Mouse (Mus musculus) right cerebral cortex, postnatal 10 days (tissue): Measurements from ENCODE around the gene Maml3.

ENCODE experiments used
- DNase-seq, 2 experiments: peaks; one replicate each; pipeline ENCODE4 v3.0.0; 2021; ENCODE audit warnings: low spot score in 2 of 2

The Maml3 gene

DNA sequence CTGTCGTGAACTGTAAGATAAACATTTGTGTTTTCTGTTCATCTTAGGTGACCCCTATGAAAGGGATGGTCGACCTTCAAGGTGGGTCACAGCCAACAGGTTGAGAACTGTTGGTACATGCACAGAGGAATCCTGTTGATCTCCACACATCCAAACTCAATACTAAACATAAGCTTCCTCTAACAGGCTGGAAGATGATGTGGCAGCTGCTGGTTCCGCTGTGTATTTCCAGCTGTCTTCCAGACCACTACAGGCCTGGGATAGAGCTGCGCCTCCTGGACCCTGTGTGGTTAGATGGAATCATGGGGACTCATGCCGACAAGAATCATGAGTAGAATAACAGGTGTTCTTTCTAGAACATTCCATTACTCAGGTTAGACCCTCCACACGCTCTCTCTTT lies 101.2 kb downstream of the Maml3 start:
- no peak for DNase-seq

DNA sequence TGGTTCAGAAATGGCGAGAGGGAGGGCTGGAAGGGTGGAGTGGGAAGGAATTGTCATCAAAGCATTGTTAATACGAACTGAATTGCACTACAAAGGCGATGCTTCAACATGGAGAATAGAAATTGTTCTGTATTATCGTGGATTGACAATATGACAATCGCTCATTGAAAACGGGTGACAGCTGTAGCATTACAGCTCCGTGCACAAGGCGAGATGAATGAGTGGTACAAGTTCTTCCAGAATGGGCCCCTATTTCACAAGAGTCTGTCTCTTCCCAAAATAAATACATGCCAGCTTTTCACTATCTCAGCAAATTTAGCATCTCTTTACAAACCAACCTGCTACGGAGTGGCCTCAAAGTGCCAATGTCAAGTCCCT lies 103.4 kb downstream of the Maml3 start:
- no peak for DNase-seq

DNA sequence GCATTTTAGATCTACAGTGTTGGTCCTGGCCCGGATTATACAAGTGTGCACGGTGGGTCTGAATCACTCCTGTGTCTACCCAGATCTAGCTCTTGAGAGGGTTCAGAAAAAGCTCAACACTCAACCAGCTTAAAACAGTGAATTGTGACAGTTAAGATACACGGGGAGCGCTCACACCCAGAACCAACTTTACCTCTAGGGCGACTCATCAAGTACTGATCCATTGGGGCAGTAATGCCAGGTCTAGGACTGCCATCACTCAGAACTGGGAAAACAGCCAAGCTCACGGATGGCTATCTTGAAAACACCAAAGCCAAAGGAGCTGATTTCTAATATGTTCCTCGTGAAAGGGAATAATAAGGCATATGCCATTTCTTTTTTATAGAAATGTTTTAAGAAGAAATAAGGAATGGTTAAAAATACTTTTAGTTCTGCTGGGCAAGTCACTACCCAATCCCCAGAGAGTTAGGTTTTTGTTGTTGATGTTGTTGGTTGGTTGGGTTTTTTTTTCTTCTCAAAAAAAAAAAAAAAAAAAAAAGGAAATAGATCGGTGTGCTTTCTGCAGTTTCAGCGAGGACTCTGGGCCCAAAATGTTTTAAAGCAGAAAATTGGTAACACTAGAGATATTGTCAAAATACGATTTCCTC lies 103.9 kb downstream of the Maml3 start:
- DNase-seq: no peak

DNA sequence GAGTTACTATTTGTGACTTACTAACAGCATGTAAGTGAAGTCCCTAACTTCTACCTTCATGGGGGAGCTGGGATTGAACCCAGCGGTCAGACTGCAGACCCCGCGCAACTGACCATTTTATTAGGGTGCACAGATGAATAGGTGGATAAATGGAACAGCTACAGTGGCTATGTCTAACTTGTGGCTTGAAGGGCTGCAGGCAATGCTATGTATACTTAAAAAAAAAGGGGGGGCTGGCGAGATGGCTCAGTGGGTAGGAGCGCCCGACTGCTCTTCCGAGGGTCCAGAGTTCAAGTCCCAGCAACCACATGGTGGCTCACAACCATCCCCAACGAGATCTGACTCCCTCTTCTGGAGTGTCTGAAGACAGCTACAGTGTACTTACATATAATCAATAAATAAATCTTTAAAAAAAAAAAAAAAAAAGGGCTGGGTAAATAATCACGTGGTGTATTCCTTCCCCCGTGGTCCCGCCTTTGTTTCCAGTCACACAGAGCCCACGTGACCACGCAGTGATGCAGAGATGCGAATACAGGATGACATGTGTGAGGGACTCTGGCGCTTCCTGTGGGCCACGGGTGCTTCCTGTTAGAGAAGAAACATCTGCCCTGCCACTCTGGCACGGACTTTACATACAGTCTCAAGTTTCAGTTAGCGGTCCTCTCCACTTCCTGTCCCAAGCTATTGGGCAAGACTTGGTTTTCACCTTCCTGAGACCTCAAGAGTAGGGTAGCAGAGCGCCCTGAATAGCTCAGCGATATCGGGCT lies 105.0 kb downstream of the Maml3 start:
- peak; percentile 53 to 69 for DNase-seq

DNA sequence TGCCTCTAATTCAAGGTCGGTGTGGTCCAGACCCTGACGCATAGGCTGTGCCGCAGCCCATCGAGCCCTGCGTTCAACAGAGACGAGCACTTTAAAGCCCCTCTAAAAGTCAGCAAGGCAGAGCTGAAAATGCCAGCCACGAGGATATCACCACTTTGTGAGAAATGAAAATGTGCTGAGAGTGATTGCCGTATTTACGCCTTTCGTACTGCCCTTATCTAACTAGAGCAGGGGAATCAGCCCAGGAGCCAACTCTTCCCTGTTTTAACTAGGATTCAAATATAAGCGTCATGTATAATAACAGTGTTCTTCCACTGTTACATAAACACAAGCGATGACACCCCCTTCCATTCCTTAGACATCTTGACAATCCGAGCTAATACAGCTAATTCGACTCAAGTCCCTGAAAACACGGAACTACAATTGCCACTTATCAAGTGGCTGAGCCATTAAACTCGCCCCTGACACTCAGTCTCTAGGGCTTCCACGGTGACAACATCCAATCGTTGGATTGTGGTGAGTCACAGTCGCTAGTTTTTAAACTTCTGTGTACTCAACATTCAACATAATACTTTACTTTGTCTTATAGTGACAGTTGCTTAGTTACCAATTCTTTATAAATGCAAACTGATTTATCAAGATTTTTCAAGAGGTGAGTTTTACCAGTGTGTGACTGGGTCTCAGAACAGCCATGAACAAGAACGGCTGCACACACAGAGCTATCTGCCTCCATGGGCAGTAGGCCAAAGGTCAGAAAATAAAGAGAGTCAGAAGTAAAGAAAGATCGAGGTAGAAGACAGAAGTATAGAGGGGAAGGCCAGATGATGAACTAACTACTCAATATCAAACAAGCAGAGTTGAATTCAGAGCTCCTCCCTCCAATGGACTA lies 106.1 kb downstream of the Maml3 start:
- no peak for DNase-seq

DNA sequence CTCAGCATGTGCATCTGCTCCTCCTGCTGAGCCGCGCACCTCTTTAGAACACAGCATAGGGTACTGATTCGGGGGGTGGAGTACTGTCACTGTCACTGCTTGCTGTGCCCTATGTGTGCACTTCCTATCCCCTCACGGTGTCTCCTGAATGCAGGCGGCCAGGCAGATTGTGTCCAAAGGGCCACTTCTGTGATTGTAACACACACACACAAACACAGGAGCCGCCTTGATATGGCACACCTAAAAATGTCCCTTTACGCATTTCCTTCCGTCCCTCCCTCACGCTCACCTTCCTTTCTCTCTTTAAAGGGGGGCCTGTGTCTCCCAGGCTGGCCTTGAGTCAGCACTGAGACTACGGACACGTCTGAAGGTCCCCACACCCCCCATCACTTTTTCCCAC lies 107.3 kb downstream of the Maml3 start:
- DNase-seq: no peak

DNA sequence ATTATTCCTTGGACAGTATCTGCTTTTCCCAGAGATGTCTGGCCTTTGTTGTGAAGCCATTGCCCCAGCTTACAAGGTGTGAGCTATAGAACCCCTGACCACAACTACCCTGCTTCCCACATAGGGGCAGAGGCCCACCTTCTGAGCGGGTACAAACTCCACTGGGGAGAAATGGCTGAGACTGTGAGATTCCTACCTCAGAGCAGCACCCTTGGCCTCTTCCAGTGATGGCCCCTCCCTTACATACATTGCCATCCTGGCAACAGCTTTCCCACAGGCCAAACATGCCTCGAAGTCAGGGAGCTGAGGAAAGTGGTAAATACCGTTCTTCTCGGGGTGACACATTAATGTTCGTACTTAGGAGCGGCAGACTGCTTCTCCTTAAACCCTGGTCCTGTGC lies 118.4 kb downstream of the Maml3 start:
- no peak for DNase-seq

DNA sequence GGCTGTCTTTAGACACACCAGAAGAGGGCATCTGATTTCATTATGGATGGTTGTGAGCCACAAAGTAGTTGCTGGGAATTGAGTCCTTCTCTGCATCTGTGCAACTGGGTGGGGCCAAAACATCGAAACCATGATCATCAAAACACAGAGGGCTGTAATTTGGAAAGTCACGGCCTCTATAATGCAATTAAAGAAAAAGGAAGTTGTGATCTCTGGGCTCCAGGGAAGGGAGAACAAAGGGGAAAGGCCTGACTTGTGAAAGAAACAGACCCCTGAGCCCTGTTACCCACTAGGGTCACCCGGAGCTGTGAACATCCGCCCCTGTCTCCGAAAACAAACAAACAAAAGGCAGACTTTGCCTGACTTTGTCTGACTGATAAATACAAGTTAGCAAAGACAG lies 123.4 kb downstream of the Maml3 start:
- DNase-seq: no peak

DNA sequence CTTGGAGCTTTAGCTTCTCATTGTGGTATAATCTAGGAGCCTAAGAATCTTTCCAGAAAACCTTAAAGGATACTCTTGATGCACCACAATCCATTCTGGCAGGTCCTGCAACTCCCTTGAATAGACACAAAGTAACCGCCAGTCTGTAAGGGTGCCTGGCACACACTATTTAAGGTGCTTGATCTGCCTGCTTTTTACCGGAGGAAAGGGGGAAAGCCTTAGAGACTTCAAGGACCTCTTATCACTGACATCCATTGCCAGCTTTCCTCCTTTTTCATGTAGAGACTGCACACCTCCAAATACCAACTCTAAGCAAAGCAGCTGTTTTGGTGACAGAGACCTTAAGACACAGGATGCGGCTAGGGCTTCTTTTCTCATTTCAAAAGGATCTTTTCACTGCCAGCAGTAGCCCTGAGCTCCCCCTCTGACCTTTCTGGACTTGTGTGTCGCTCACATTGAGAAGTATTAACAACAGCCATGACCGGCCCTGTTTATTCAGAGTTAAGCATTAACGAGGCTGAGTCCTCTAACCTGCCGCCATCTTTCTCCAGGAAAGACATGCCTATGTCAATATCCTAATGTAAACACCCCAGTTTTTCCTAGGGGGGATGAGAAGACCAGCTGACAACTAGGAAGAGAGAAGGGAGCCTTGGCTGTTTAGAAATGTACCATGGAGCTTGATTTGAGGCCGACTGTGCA lies 127.1 kb downstream of the Maml3 start:
- DNase-seq: no peak

DNA sequence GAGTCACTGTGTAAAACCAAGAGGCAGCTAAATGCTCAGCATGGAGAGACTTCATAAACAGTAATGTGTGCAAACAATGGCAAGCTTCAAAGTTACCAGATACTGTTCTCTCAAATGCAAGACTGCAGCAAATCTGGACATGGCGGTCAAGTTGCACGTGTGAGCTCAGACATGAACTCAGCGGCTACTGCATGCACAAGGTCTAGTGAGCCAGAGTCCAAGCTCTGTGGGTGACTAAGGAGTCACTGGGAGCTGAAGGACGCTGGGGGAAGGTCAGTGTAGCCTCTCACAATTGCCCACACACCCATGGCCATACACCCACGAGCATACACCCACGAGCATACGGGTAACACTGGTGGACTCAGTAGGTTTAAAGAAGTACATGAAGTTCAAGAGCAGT lies 130.3 kb downstream of the Maml3 start:
- DNase-seq: no peak

DNA sequence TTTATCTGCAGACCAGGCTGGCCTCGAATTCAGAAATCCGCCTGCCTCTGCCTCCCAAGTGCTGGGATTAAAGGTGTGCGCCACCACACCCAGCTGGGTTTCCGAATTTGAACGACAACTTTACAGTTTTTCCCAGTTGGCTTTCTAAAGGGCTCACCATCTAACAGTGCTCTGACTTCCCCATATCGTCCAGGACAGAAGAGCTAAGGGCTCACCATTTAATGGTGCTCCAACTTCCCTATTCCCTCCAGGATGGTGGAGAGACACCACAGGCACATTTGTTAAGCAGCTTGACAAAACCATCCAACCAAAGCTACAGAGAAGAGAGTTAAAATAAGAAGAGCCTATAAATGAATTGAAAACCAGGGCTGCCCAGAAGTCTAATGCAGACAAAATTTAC lies 130.7 kb downstream of the Maml3 start:
- DNase-seq: no peak

DNA sequence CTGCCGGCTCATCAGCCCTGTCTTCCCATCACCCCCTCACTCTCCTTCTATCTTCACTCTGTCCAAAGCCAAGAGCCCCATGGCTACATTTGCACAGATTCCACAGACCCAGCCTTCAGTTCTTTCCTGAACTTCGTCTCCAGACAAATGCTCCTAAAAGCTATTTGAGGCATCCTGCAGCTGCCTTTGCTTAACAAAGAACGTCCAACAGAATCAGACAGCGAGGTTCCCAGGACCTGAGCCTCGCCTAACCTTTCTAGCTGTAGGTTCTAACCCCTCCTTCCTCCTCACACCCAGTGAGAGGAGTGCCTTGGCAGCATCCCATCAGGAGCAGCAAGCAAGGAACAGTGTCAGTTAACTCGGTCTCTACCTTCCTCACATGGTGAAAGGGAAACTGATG lies 132.3 kb downstream of the Maml3 start:
- DNase-seq: no peak

DNA sequence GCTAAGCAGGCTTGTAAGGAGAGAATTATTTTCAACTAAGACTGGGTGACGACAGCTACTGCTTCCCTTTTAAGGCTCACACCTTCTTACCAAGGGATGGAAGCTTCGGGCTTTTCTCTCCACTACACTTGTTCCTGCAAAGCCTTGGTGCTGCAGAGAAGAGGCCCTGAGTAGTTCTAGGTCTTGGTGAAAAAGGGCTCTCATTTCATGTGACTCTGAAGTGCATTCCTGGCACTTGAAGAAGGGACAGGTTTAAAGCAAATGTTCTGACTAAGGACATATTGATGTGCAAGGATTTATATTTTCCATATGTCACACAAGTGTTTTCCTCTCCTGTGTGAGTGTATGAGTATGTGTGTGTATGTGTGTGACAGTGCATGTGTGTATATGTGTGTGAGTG lies 134.4 kb downstream of the Maml3 start:
- DNase-seq: no peak

DNA sequence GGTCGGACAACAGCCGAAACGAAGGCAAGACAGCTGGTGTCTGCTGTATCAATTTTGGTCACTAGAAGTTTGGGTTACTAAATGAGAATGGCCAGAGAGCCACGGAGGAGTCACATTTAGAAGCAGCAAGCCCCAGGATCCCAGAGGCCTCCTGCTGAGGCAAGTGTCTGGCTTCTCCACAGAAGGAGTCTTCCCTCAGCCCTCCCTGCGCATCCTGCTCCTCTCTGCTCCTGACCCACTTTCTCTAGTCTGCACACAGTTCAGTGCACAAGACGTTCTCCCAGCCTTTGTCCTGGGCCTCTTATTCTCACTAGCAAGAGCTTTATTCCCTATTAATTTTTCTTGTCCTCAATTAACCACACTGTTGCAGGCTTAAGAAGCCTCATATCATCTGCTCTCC lies 135.4 kb downstream of the Maml3 start:
- no peak for DNase-seq

DNA sequence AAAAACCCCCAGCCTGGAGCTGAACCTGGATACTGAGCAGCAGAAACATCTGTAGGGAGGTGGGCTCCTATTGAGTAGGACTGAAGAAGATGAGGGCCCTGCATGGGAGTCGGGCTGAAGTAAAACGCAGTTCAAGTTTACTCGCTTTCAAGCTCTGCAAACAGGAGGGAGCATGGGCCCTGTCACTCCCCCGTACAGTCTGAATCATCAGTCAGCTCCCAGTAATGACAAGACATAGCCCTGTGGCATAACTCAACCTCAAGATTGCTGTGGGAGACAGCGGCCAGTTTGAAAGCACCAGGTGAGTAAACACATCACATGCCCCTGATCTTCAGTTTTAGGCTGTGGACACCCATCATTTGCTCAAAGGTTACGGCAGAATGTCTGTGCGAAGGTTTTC lies 139.0 kb downstream of the Maml3 start:
- DNase-seq: no peak

DNA sequence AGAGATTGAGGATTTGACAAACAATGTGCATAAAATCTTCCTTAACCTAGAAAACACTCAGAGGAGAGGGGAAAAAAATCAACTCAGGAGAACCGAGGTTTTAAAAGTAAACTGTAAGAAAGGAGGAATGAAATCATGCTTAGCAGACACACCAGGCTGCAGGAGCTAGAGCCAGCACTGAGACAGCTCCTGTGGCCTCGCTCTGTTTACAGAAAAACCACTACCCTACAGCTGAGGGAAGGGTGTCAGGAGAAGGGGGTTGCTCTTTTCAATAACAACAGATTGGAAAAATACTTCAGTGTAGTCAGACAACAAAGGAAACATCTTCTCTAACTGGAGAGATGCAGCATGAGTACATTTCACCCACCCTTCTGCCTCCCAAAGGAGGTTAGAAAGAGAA lies 139.4 kb downstream of the Maml3 start:
- DNase-seq: no peak

DNA sequence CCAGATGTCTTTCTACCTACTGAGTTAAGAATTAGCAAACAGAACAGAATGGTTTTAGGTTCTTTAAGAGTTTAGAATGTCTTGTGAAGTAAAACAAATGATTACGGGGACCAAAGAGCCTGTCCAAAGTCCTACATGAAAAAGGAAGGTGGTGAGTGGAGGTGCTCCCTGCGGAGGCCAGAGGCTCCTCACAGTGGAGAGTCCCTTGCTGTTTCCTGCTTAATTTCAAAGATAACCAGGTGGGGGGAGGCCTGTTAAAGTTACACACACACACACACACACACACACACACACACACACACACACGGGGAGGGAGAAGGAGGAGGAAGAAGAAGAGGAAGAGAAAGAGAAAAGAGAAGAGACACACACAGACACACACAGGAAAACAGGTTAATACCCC lies 139.9 kb downstream of the Maml3 start:
- no peak for DNase-seq

DNA sequence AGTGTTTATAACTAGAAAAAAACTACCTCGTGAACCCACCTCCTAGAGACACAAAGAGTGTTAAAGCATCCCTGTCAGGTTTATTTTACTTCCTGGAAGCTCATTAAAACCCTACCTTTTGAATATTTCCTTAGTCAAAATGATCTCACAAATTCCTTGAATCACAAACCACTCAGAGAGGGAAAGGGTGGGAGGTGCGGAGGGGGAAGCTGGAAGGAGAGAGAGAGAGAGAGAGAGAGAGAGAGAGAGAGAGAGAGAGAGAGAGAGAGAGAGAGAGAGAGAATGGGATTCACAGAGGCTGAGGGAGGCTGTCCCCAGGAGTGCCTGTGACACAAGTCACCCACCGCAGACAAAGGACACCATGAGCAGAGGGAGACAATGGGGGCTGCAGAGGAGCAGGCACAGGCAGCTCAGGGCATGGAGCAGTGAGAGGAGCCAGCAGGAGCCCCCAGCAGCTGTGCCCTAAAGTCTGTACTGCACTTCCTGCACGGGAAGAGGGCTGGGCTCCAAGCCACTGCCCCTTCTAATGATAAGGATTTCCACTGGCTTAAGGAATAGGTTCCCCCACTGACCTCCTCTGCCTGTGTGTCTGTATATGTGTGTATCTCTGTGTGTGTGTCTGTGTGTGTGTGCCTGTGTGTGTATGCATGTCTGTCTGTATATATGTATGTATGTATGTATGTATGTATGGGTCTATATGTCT lies 140.8 kb downstream of the Maml3 start:
- no peak for DNase-seq

DNA sequence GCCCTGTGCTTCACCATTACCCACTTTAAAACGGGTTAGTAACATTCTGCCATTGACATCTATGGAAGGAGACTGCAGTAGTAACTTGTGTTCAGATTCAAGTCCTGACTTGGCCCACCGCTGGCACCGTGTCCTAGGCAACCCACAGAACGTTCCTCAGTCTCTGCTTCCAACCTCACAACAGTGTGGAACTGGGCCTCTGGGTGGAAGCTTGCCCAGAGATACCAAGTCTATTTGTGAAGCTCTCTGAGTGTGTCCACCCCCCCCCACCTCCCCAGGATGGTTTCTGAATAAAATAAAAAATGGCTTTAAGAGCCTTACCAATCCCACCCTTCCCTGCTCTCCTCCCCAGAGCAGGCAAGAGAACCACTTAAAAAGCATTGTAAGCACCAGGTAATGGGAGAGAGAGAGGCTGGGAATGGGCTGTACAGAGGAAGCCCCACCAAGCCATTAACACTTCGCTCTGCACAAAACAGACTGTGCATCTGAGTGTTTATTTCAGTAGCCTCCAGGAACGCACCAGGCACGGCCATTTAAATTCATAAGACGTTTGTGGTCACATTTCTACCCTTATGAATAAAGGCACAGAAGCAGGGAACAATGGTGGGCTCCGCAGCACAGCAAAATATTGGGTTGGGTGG lies 141.6 kb downstream of the Maml3 start:
- peak; percentile 78 for DNase-seq

DNA sequence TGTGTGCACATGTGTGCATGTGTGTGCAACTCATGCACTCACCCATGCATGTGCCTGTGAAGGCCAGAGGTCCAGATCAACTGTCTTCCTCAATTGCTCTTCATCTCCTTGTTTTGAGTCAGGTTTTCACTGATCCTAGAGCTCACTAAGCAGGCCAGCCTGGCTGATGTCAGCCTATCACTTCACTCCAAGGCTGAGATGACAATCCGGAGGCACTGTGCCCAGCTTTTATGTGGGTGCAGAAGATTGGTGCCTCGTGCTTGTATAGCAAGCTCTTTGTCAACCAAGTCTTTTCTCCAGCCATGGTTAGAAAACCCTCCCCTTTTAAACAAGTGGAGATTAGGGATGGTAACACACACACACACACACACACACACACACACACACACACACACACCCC lies 146.1 kb downstream of the Maml3 start:
- no peak for DNase-seq

DNA sequence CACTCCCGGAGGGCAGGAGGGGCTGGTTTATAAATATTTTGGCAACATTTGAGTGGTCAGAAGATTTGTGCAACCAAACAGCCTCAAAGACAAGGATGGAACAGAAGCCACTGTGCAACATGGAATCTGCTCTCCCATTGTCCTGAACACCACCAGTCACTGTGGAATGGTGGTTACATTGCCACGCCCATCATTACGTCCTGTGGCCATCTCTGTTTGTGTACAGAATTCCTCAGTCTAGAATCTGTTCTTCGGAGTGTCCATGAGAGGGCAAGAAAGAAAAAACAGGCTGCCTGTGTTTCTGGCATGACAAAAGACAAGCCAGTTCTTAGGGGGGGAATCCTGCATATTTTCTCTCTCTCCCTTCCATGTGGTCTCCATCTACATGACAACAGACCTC lies 150.4 kb downstream of the Maml3 start:
- DNase-seq: no peak
